Mouse (Mus musculus) CH12.LX (cell line): ENCODE data around the gene Gm21958. TPM values are rescaled to one million over a fixed set of nuclear protein-coding genes. Genes with fewer than 3 reads are reported as not detected.
A peak's percentile ranks its signal among the peaks of the same experiment; 100 is the strongest.

Experiments
- DNase-seq: peaks from one replicate; pipeline ENCODE4 v3.0.0-alpha.2; 2013; ENCODE audit errors: extremely low read depth
- H3K27ac ChIP-seq: 2 replicates; pipeline ENCODE4 v1.5.1; 2012; ENCODE audit warnings: low read depth, mild to moderate bottlenecking, control low read depth, moderate library complexity; ENCODE audit not compliant: insufficient read depth
- H3K27me3 ChIP-seq: replicated peaks from 2 replicates; pipeline ENCODE3; 2012; ENCODE audit warnings: inconsistent platforms
- H3K36me3 ChIP-seq, 2 experiments: replicated peaks in 1 of 2; 2 replicates each; pipeline versions ENCODE3 to v1.6.1; 2012; ENCODE audit warnings: inconsistent platforms in 1 of 2, low read length in 1 of 2, mild to moderate bottlenecking in 1 of 2, mixed read lengths in 1 of 2, moderate library complexity in 1 of 2; ENCODE audit not compliant: control insufficient read depth in 1 of 2, insufficient read depth in 1 of 2
- H3K4me1 ChIP-seq, 2 experiments: 2 replicates each; pipeline ENCODE4 v1.6.1; 2012; ENCODE audit warnings: inconsistent platforms in 1 of 2, moderate library complexity in 1 of 2; ENCODE audit not compliant: insufficient read depth in 2 of 2, control insufficient read depth in 1 of 2
- H3K4me2 ChIP-seq: 2 replicates; pipeline ENCODE4 v1.6.1; 2012; ENCODE audit warnings: low read depth, mild to moderate bottlenecking, control low read depth; ENCODE audit not compliant: poor library complexity, insufficient read depth, severe bottlenecking
- H3K4me3 ChIP-seq, 3 experiments: fragments of 150-350 bp in 1 of 3; sonication (generic) in 1 of 3; replicated peaks in 1 of 3; 2 replicates each; pipeline versions ENCODE3 to v1.5.1; 2011 to 2012; ENCODE audit warnings: low read depth in 2 of 3, low read length in 2 of 3, mild to moderate bottlenecking in 2 of 3, moderate library complexity in 2 of 3, control low read depth in 1 of 3, improper control_type of control experiment in 1 of 3, inconsistent platforms in 1 of 3, mixed read lengths in 1 of 3; ENCODE audit not compliant: poor library complexity in 1 of 3
- H3K79me2 ChIP-seq: replicated peaks from 2 replicates; pipeline ENCODE4 v1.6.1; 2012; ENCODE audit warnings: mild to moderate bottlenecking, moderate library complexity; ENCODE audit not compliant: control insufficient read depth, poor library complexity, insufficient read depth, severe bottlenecking; ENCODE audit errors: extremely low read depth
- H3K9ac ChIP-seq: 2 replicates; pipeline ENCODE4 v1.6.1; 2012; ENCODE audit warnings: low read depth, mild to moderate bottlenecking, control low read depth, moderate library complexity; ENCODE audit not compliant: insufficient read depth
- H3K9me3 ChIP-seq: replicated peaks from 2 replicates; pipeline ENCODE3; 2012; ENCODE audit warnings: low read length, inconsistent platforms, mixed read lengths
- BHLHE40 ChIP-seq: IDR thresholded peaks from 2 replicates; pipeline ENCODE4 v1.6.1; 2011; ENCODE audit warnings: mild to moderate bottlenecking, low read depth, low read length, improper control_type of control experiment
- CHD2 ChIP-seq: IDR thresholded peaks from 2 replicates; pipeline ENCODE4 v1.6.1; 2011; ENCODE audit warnings: low read length, improper control_type of control experiment
- CTCF ChIP-seq, 2 experiments: IDR thresholded peaks in 1 of 2; conservative IDR thresholded peaks in 1 of 2; 2 replicates each; pipeline ENCODE4 v1.5.1; 2011 to 2012; ENCODE audit warnings: low read depth in 2 of 2, low read length in 2 of 2, improper control_type of control experiment in 1 of 2, inconsistent platforms in 1 of 2, mild to moderate bottlenecking in 1 of 2, moderate library complexity in 1 of 2
- E2F4 ChIP-seq: IDR thresholded peaks from 2 replicates; pipeline ENCODE4 v1.6.1; 2011; ENCODE audit warnings: low read depth, low read length, improper control_type of control experiment; ENCODE audit not compliant: insufficient replicate concordance
- EP300 ChIP-seq: IDR thresholded peaks from 2 replicates; pipeline ENCODE4 v1.6.1; 2011; ENCODE audit warnings: low read length, improper control_type of control experiment
- GABPA ChIP-seq: IDR thresholded peaks from 2 replicates; pipeline ENCODE4 v1.6.1; 2012; ENCODE audit warnings: low read depth, low read length, improper control_type of control experiment, inconsistent platforms; ENCODE audit not compliant: insufficient replicate concordance
- HCFC1 ChIP-seq: IDR thresholded peaks from 2 replicates; pipeline ENCODE4 v1.6.1; 2012; ENCODE audit warnings: low read depth, mild to moderate bottlenecking, inconsistent platforms, low read length, improper control_type of control experiment
- IRF4 ChIP-seq: IDR thresholded peaks from 2 replicates; pipeline ENCODE4 v1.6.1; 2014; ENCODE audit warnings: low read depth, mild to moderate bottlenecking, inconsistent platforms, low read length, improper control_type of control experiment
- JUN ChIP-seq: IDR thresholded peaks from 2 replicates; pipeline ENCODE4 v1.6.1; 2011; ENCODE audit warnings: low read depth, mild to moderate bottlenecking, low read length, improper control_type of control experiment, moderate library complexity; ENCODE audit not compliant: insufficient read depth
- JUND ChIP-seq: conservative IDR thresholded peaks from 2 replicates; pipeline ENCODE4 v1.6.1; 2011; ENCODE audit warnings: low read depth, low read length, improper control_type of control experiment
- KAT2A ChIP-seq: IDR thresholded peaks from 2 replicates; pipeline ENCODE4 v1.6.1; 2012; ENCODE audit warnings: low read length, improper control_type of control experiment, inconsistent platforms; ENCODE audit not compliant: insufficient replicate concordance
- MAFK ChIP-seq: IDR thresholded peaks from 2 replicates; pipeline ENCODE4 v1.6.1; 2011; ENCODE audit warnings: low read length, improper control_type of control experiment; ENCODE audit not compliant: insufficient replicate concordance
- MAX ChIP-seq: IDR thresholded peaks from 2 replicates; pipeline ENCODE4 v1.6.1; 2011; ENCODE audit warnings: low read length, improper control_type of control experiment
- MAZ ChIP-seq: IDR thresholded peaks from 2 replicates; pipeline ENCODE4 v1.6.1; 2012; ENCODE audit warnings: low read depth, mild to moderate bottlenecking, inconsistent platforms, low read length, improper control_type of control experiment, moderate library complexity
- MEF2A ChIP-seq: IDR thresholded peaks from 2 replicates; pipeline ENCODE4 v1.6.1; 2014; ENCODE audit warnings: low read depth, mild to moderate bottlenecking, inconsistent platforms, low read length, improper control_type of control experiment, borderline replicate concordance
- MXI1 ChIP-seq: IDR thresholded peaks from 2 replicates; pipeline ENCODE4 v1.6.1; 2011; ENCODE audit warnings: mild to moderate bottlenecking, low read depth, low read length, improper control_type of control experiment
- MYC ChIP-seq: IDR thresholded peaks from 2 replicates; pipeline ENCODE4 v1.6.1; 2011; ENCODE audit warnings: low read depth, mild to moderate bottlenecking, improper control_type of control experiment, low read length
- NELFE ChIP-seq: IDR thresholded peaks from 2 replicates; pipeline ENCODE4 v1.6.1; 2011; ENCODE audit warnings: low read depth, low read length, improper control_type of control experiment
- NRF1 ChIP-seq: IDR thresholded peaks from 2 replicates; pipeline ENCODE4 v1.6.1; 2014; ENCODE audit warnings: low read depth, mild to moderate bottlenecking, inconsistent platforms, low read length, improper control_type of control experiment, moderate library complexity
- PAX5 ChIP-seq: IDR thresholded peaks from 2 replicates; pipeline ENCODE4 v1.6.1; 2012; ENCODE audit warnings: low read length, inconsistent platforms, mixed read lengths
- POLR2A ChIP-seq: IDR thresholded peaks from 2 replicates; pipeline ENCODE4 v1.6.1; 2011; ENCODE audit warnings: low read depth, mild to moderate bottlenecking, improper control_type of control experiment, low read length
- SIN3A ChIP-seq: IDR thresholded peaks from 2 replicates; pipeline ENCODE4 v1.6.1; 2012; ENCODE audit warnings: low read length, improper control_type of control experiment, inconsistent platforms
- SMC3 ChIP-seq: IDR thresholded peaks from 2 replicates; pipeline ENCODE4 v1.6.1; 2011; ENCODE audit warnings: low read depth, low read length, improper control_type of control experiment
- TBP ChIP-seq: conservative IDR thresholded peaks from 2 replicates; pipeline ENCODE4 v1.6.1; 2011; ENCODE audit warnings: low read depth, low read length, improper control_type of control experiment
- TCF12 ChIP-seq: IDR thresholded peaks from 2 replicates; pipeline ENCODE4 v1.6.1; 2014; ENCODE audit warnings: low read depth, mild to moderate bottlenecking, inconsistent platforms, low read length, improper control_type of control experiment
- UBTF ChIP-seq: IDR thresholded peaks from 2 replicates; pipeline ENCODE4 v1.6.1; 2012; ENCODE audit warnings: low read depth, mild to moderate bottlenecking, inconsistent platforms, low read length, improper control_type of control experiment, moderate library complexity
- ZC3H11A ChIP-seq: IDR thresholded peaks from 2 replicates; pipeline ENCODE4 v1.6.1; 2012; ENCODE audit warnings: low read depth, mild to moderate bottlenecking, inconsistent platforms, low read length, improper control_type of control experiment
- ZMIZ1 ChIP-seq: IDR thresholded peaks from 2 replicates; pipeline ENCODE4 v1.6.1; 2012; ENCODE audit warnings: low read depth, mild to moderate bottlenecking, inconsistent platforms, low read length, improper control_type of control experiment
- ZNF384 ChIP-seq: IDR thresholded peaks from 2 replicates; pipeline ENCODE4 v1.6.1; 2012; ENCODE audit warnings: low read depth, low read length, improper control_type of control experiment, inconsistent platforms
- dilution Hi-C: fragments of 300-500 bp; cut with MboI; formaldehyde crosslinking; loops from 2 replicates; pipeline ENCODE4 v1.14.3; 2020; ENCODE audit warnings: low sequenced_read_pairs; ENCODE audit not compliant: extremely low pct_unique_long_range_greater_than_20kb, extremely low pct_ligation_motif_present
- in situ Hi-C: fragments of 300-500 bp; cut with MboI; formaldehyde crosslinking; loops from 3 replicates; pipeline ENCODE4 v1.14.3; 2019; ENCODE audit warnings: low sequenced_read_pairs, low pct_ligation_motif_present, low pct_unique_long_range_greater_than_20kb, mixed read lengths
- polyA plus RNA-seq: library from polyadenylated mRNA; unstranded; fragments of >175 nt; gene quantifications from 2 replicates; pipeline ENCODE4 v1.2.1, GENCODE M21; 2012; ENCODE audit warnings: low read depth; ENCODE audit not compliant: insufficient read length
- total RNA-seq, 2 experiments: library from RNA; depleted of rRNA; stranded (reverse); fragments of 300-350 nt in 1 of 2; fragments of >200 nt in 1 of 2; gene quantifications; 2 replicates each; pipeline ENCODE4 v1.2.3; 2012 to 2014

Gm21958 gene
- total and polyA plus RNA-seq, 3 experiments, result 0.61 TPM; not detected in 2

GRCm38 (mm10) chr3:54734411-54735246 lies 20.5 kb upstream of the Gm21958 start:
- H3K79me2 ChIP-seq, result peaks cover 32% of the 10 kb centered on the region
- peak; percentile 80 for DNase-seq
- dilution Hi-C loops (no loop called here), in situ Hi-C loops (no loop called here)
- H3K4me2 ChIP-seq, result peak overlapping the region; percentile 58; the same call in 1 of the 2 replicates
- TF ChIP-seq NELFE (peak; percentile 86), POLR2A (peak; percentile 83), NRF1 (peak; percentile 94), MAX (peak; percentile 24; the same call in 1 of the 2 replicates), MEF2A (no peak), EP300 (no peak), ZMIZ1 (peak; percentile 91; the same call in 1 of the 2 replicates), CHD2 (no peak; the same call in 1 of the 2 replicates), KAT2A (0 out of 2 replicates have a peak, but pooled peaks have one; percentile 52), CTCF (conservative IDR thresholded peaks at IDR 0.05 in 1 of 2, IDR thresholded peaks at IDR 0.05 in 1 of 2; ENCODE audit: low read depth in 2 of 2, low read length in 2 of 2) (no peak), MXI1 (no peak; the same call in 1 of the 2 replicates), BHLHE40 (peak; percentile 37; the same call in 1 of the 2 replicates), JUND (no peak), UBTF (0 out of 2 replicates have a peak, but pooled peaks have one; percentile 16), JUN (no peak), ZNF384 (no peak), TBP (peak; percentile 63; the same call in 1 of the 2 replicates), SMC3 (no peak), TCF12 (peak; percentile 89), MAZ (no peak), SIN3A (peak; percentile 9; the same call in 1 of the 2 replicates), MYC (peak; percentile 33; the same call in 1 of the 2 replicates), ZC3H11A (no peak), HCFC1 (peak; percentile 61; the same call in 1 of the 2 replicates), IRF4 (no peak), MAFK (no peak), GABPA (no peak), PAX5 (no peak), E2F4 (0 out of 2 replicates have a peak, but pooled peaks have one; percentile 38)
- peaks cover 23 to 59% of the 10 kb centered on the region in 2 experiments for H3K36me3 ChIP-seq
- no peaks in the 10 kb centered on the region for H3K9me3 ChIP-seq
- H3K9ac ChIP-seq, result peak overlapping the region; percentile 90
- no peaks in the 10 kb centered on the region for H3K27me3 ChIP-seq
- H3K4me1 ChIP-seq, result peaks cover 6 to 57% of the 10 kb centered on the region in 2 experiments
- peak overlapping the region; percentile 93 for H3K27ac ChIP-seq
- H3K4me3 ChIP-seq, result peak overlapping the region; percentile 83 to 99 (median 91)
